Mouse (Mus musculus): ENCODE measurements around the gene Tshz2. TPM values are rescaled to one million over a fixed set of nuclear protein-coding genes. Genes with fewer than 3 reads are reported as not detected.

Gene Tshz2
- polyA plus RNA-seq, 1 experiment from 2014 or later: 1.0 TPM

DNA sequence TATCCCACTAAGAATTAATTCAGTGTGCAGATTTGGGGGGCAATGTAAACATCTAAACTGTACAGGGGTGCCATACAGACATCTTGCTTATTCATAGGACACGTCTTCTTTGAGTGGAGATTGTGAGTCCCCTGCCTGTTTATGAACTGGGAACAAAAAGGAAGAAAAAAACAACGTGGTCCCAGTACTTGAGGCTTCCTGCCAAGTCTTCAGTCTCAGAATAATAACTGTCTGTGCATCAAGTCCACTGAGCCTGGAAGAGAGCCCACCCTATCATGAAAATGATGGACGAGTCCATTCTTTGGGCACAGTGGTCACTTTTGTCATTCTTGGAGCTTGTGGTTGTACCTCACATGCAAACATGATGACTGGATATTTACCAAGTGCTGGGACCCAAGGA lies 39.1 kb upstream of the Tshz2 start:
- no peaks in the 10 kb centered on the region for H3K27me3 ChIP-seq (ENCODE audit: control insufficient read depth, insufficient read depth, low read depth, low read length)
- no peak overlapping the region for H3K4me3 ChIP-seq (ENCODE audit: low read depth, low read length)
- H3K36me3 ChIP-seq (ENCODE audit: control insufficient read depth, insufficient read depth): no peaks in the 10 kb centered on the region
- no peaks in the 10 kb centered on the region for H3K9me3 ChIP-seq (replicated peaks; ENCODE audit: control insufficient read depth, low read length)
- H3K9ac ChIP-seq (ENCODE audit: low read depth, low read length): no peak overlapping the region
- WGBS (ENCODE audit: insufficient replicate concordance): 41% methylated on average over 3 of the region's 3 CpGs
- H3K4me1 ChIP-seq (ENCODE audit: control insufficient read depth, low read depth, low read length): no peaks in the 10 kb centered on the region
- no peak for ATAC-seq (ENCODE audit: low read depth)
- H3K27ac ChIP-seq (ENCODE audit: low read length): no peak overlapping the region
- H3K4me2 ChIP-seq (ENCODE audit: low read depth, low read length): no peak overlapping the region

DNA sequence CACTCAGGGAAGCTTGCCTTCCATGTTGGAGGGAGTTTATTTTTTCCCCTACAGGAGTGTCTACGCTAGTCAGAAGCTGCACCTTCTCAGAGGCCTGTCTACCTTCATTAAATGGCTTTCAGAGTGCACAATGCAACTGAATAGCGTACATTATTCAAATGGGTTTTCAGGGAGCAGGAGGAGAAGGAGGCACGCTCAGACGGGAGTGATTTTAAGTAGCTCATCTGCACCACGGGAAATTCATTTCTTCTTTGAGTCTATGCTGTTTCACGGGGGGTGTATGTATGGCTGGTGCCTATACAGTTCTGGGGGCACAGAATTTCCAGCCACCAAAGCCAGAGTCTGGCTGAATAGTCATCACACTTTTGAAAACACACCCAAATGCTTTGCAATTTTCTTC lies 35.5 kb upstream of the Tshz2 start:
- Histone ChIP-seq H3K4me1 (ENCODE audit: control insufficient read depth, low read depth, low read length) (no peaks in the 10 kb centered on the region), H3K36me3 (ENCODE audit: control insufficient read depth, insufficient read depth) (no peaks in the 10 kb centered on the region), H3K9me3 (replicated peaks; ENCODE audit: control insufficient read depth, low read length) (no peaks in the 10 kb centered on the region), H3K27ac (ENCODE audit: low read length) (no peak overlapping the region), H3K4me3 (ENCODE audit: low read depth, low read length) (no peak overlapping the region), H3K4me2 (ENCODE audit: low read depth, low read length) (no peak overlapping the region), H3K27me3 (ENCODE audit: control insufficient read depth, insufficient read depth, low read depth, low read length) (no peaks in the 10 kb centered on the region), H3K9ac (ENCODE audit: low read depth, low read length) (no peak overlapping the region)
- WGBS (ENCODE audit: insufficient replicate concordance): 69% methylated on average over 6 of the region's 6 CpGs
- no peak for ATAC-seq (ENCODE audit: low read depth)

- Histone ChIP-seq H3K9ac (ENCODE audit: low read depth, low read length) (no peak overlapping the region), H3K27me3 (ENCODE audit: control insufficient read depth, insufficient read depth, low read depth, low read length) (no peaks in the 10 kb centered on the region), H3K27ac (ENCODE audit: low read length) (no peak overlapping the region), H3K4me2 (ENCODE audit: low read depth, low read length) (no peak overlapping the region), H3K4me3 (ENCODE audit: low read depth, low read length) (no peak overlapping the region), H3K4me1 (ENCODE audit: control insufficient read depth, low read depth, low read length) (no peaks in the 10 kb centered on the region), H3K9me3 (replicated peaks; ENCODE audit: control insufficient read depth, low read length) (no peaks in the 10 kb centered on the region), H3K36me3 (ENCODE audit: control insufficient read depth, insufficient read depth) (no peaks in the 10 kb centered on the region)
- ATAC-seq (ENCODE audit: low read depth): no peak
- 68% methylated on average over 8 of the region's 8 CpGs for WGBS (ENCODE audit: insufficient replicate concordance)
These were observed 34.8 kb upstream of the Tshz2 start for GRCm38 (mm10) chr2:169597971-169598370.

- H3K9me3 ChIP-seq (replicated peaks; ENCODE audit: control insufficient read depth, low read length): no peaks in the 10 kb centered on the region
- H3K27ac ChIP-seq (ENCODE audit: low read length): no peak overlapping the region
- H3K4me1 ChIP-seq (ENCODE audit: control insufficient read depth, low read depth, low read length): no peaks in the 10 kb centered on the region
- no peak overlapping the region for H3K4me2 ChIP-seq (ENCODE audit: low read depth, low read length)
- no peaks in the 10 kb centered on the region for H3K27me3 ChIP-seq (ENCODE audit: control insufficient read depth, insufficient read depth, low read depth, low read length)
- H3K4me3 ChIP-seq (ENCODE audit: low read depth, low read length): no peak overlapping the region
- H3K36me3 ChIP-seq (ENCODE audit: control insufficient read depth, insufficient read depth): no peaks in the 10 kb centered on the region
- H3K9ac ChIP-seq (ENCODE audit: low read depth, low read length): no peak overlapping the region
- 71% methylated on average over 4 of the region's 4 CpGs for WGBS (ENCODE audit: insufficient replicate concordance)
- ATAC-seq (ENCODE audit: low read depth): no peak
These were observed 33.2 kb upstream of the Tshz2 start for GRCm38 (mm10) chr2:169599591-169599990.

DNA sequence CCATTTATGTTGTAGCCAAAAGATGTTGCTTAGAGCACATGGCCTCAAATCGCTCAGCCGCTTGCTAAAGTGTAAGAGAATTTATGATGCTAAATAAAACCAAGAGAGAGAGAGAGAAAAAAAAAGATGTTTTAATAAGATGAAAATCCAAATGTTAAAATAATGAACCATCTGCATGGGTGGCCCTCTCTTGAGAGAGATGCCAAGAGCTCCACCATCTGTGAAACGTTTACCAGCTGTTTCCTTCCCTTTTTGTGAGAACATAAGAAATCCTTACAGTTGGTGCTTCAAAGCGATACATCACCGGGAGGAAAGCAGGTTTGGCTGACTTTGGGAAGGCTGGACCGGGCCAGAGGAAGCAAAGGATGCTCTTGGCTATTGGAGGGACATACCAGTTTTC lies 32.6 kb upstream of the Tshz2 start:
- Histone ChIP-seq H3K27ac (ENCODE audit: low read length) (no peak overlapping the region), H3K4me1 (ENCODE audit: control insufficient read depth, low read depth, low read length) (no peaks in the 10 kb centered on the region), H3K9me3 (replicated peaks; ENCODE audit: control insufficient read depth, low read length) (no peaks in the 10 kb centered on the region), H3K36me3 (ENCODE audit: control insufficient read depth, insufficient read depth) (no peaks in the 10 kb centered on the region), H3K4me3 (ENCODE audit: low read depth, low read length) (no peak overlapping the region), H3K4me2 (ENCODE audit: low read depth, low read length) (no peak overlapping the region), H3K27me3 (ENCODE audit: control insufficient read depth, insufficient read depth, low read depth, low read length) (no peaks in the 10 kb centered on the region), H3K9ac (ENCODE audit: low read depth, low read length) (no peak overlapping the region)
- 40% methylated on average over 6 of the region's 6 CpGs for WGBS (ENCODE audit: insufficient replicate concordance)
- ATAC-seq (ENCODE audit: low read depth): no peak

DNA sequence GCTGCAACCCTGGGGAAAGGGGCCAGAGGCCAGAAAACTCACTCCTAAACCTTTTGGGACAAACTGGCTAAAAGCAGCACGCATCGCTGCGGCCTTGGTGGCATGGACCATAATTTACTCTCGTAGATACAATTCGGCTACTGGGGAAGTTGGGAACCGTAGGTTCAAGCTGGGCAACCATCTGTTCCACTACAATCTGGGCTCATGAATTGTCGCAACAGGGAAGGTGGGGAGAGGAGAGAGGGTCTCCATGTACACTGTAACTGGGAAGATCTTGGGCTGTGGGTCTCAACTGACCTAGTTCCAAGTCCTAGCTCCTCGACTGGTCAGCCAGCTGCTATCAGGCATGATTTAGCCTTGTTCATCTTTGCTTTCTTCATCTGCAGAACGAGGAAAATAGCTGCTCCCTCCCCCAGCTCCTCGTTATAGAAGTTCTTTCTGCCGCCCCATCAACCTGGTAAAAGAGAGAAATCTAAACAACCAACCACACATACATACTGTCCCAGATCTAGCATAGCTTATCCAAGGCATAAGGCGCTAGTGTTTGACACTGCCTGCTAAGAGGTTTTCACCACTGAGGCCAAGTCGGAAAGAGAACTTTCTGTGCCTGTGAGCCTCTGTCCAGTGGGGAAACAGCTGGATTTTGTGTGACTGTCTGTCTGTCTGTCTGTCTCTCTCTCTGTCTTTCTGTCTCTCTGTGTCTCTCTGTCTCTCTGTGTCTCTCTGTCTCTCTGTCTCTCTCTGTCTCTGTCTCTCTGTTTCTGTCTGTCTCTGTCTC lies 25.7 kb upstream of the Tshz2 start:
- H3K27me3 ChIP-seq (ENCODE audit: control insufficient read depth, insufficient read depth, low read depth, low read length): no peaks in the 10 kb centered on the region
- ATAC-seq (ENCODE audit: low read depth): no peak
- WGBS (ENCODE audit: insufficient replicate concordance): 57% methylated on average over 13 of the region's 13 CpGs
- H3K4me1 ChIP-seq (ENCODE audit: control insufficient read depth, low read depth, low read length): no peaks in the 10 kb centered on the region
- H3K9me3 ChIP-seq (replicated peaks; ENCODE audit: control insufficient read depth, low read length): no peaks in the 10 kb centered on the region
- H3K9ac ChIP-seq (ENCODE audit: low read depth, low read length): no peak overlapping the region
- no peaks in the 10 kb centered on the region for H3K36me3 ChIP-seq (ENCODE audit: control insufficient read depth, insufficient read depth)
- no peak overlapping the region for H3K4me3 ChIP-seq (ENCODE audit: low read depth, low read length)
- no peak overlapping the region for H3K27ac ChIP-seq (ENCODE audit: low read length)
- no peak overlapping the region for H3K4me2 ChIP-seq (ENCODE audit: low read depth, low read length)

- ATAC-seq (ENCODE audit: low read depth): no peak
- Histone ChIP-seq H3K9ac (ENCODE audit: low read depth, low read length) (no peak overlapping the region), H3K9me3 (replicated peaks; ENCODE audit: control insufficient read depth, low read length) (no peaks in the 10 kb centered on the region), H3K4me3 (ENCODE audit: low read depth, low read length) (no peak overlapping the region), H3K36me3 (ENCODE audit: control insufficient read depth, insufficient read depth) (no peaks in the 10 kb centered on the region), H3K4me1 (ENCODE audit: control insufficient read depth, low read depth, low read length) (no peaks in the 10 kb centered on the region), H3K27me3 (ENCODE audit: control insufficient read depth, insufficient read depth, low read depth, low read length) (no peaks in the 10 kb centered on the region), H3K4me2 (ENCODE audit: low read depth, low read length) (no peak overlapping the region), H3K27ac (ENCODE audit: low read length) (no peak overlapping the region)
- WGBS (ENCODE audit: insufficient replicate concordance): 26% methylated on average over 2 of the region's 2 CpGs
These were observed 25.0 kb upstream of the Tshz2 start for GRCm38 (mm10) chr2:169607787-169608186.

DNA sequence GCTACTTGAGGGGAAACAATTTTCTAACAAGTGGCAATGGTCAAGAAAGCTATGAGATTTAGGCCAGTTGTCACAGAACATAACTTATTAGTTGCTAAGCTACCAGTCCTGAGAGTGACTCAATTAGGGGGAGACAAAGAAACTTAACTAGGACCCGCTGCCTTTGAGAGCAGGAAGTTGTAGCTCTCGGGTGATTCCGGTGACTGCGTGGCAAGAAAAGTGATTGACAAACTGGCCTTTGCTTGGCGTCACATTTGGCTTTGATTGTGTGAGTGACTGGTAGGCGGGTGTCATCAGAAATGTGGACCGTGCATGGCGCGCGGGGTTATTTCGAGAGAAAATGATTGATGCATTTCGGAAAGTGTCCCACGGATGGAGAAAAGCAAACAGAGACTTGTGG lies 22.9 kb upstream of the Tshz2 start:
- Histone ChIP-seq H3K4me1 (ENCODE audit: control insufficient read depth, low read depth, low read length) (no peaks in the 10 kb centered on the region), H3K4me2 (ENCODE audit: low read depth, low read length) (no peak overlapping the region), H3K9ac (ENCODE audit: low read depth, low read length) (no peak overlapping the region), H3K9me3 (replicated peaks; ENCODE audit: control insufficient read depth, low read length) (no peaks in the 10 kb centered on the region), H3K27me3 (ENCODE audit: control insufficient read depth, insufficient read depth, low read depth, low read length) (no peaks in the 10 kb centered on the region), H3K27ac (ENCODE audit: low read length) (no peak overlapping the region), H3K4me3 (ENCODE audit: low read depth, low read length) (no peak overlapping the region), H3K36me3 (ENCODE audit: control insufficient read depth, insufficient read depth) (no peaks in the 10 kb centered on the region)
- no peak for ATAC-seq (ENCODE audit: low read depth)
- WGBS (ENCODE audit: insufficient replicate concordance): 13% methylated on average over 13 of the region's 13 CpGs

DNA sequence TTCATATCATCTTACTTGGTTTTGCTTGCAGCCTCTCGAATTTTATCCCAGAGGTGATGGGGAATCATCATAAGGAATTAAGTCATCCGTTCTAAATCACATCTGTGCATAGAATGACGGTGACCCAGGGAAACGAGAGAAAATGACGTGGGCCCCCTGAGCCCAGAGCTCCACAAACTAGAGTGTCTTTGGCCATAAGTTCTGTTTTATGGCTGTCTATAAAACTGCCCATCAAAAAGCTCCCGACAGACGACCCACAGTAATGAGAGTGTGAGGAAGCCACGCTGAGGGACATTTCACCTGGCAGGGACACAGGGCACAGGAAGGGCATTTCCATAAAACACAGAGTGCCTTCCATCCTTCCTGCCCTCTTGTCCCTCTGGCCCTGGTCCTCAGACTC lies 21.9 kb upstream of the Tshz2 start:
- H3K27ac ChIP-seq (ENCODE audit: low read length): no peak overlapping the region
- no peaks in the 10 kb centered on the region for H3K36me3 ChIP-seq (ENCODE audit: control insufficient read depth, insufficient read depth)
- no peak for ATAC-seq (ENCODE audit: low read depth)
- WGBS (ENCODE audit: insufficient replicate concordance): 49% methylated on average over 8 of the region's 8 CpGs
- no peak overlapping the region for H3K4me3 ChIP-seq (ENCODE audit: low read depth, low read length)
- no peak overlapping the region for H3K9ac ChIP-seq (ENCODE audit: low read depth, low read length)
- no peaks in the 10 kb centered on the region for H3K9me3 ChIP-seq (replicated peaks; ENCODE audit: control insufficient read depth, low read length)
- H3K27me3 ChIP-seq (ENCODE audit: control insufficient read depth, insufficient read depth, low read depth, low read length): no peaks in the 10 kb centered on the region
- no peaks in the 10 kb centered on the region for H3K4me1 ChIP-seq (ENCODE audit: control insufficient read depth, low read depth, low read length)
- no peak overlapping the region for H3K4me2 ChIP-seq (ENCODE audit: low read depth, low read length)

All from liver, embryonic 16.5 days (tissue).